Mouse (Mus musculus): ENCODE data around the gene Cds2. TPM values are rescaled to one million over a fixed set of nuclear protein-coding genes. Genes with fewer than 3 reads are reported as not detected.

Gene Cds2
- polyA plus RNA-seq, 1 experiment from 2014 or later = 20.0 TPM

Other genes starting within 250 kb of the Cds2 start
- gene Rassf2, start 232.9 kb upstream of the Cds2 start, polyA plus RNA-seq (2016; fragmentation: Nextera tagmentation; extraction: Ambion mirVana) = 10.6 and 14.2 TPM in 2 replicates
- gene Slc23a2, start 118.0 kb upstream of the Cds2 start, polyA plus RNA-seq (2016; fragmentation: Nextera tagmentation; extraction: Ambion mirVana) = 8.8 and 8.9 TPM in 2 replicates
- 38.6 and 43.8 TPM in 2 replicates for gene Tmem230, start 15.3 kb upstream of the Cds2 start, polyA plus RNA-seq (2016; fragmentation: Nextera tagmentation; extraction: Ambion mirVana)
- gene Pcna, start 9.8 kb upstream of the Cds2 start, polyA plus RNA-seq (2016; fragmentation: Nextera tagmentation; extraction: Ambion mirVana) = 382 and 392 TPM in 2 replicates
- 1.3 and 1.7 TPM in 2 replicates for gene Prokr2, start 122.3 kb downstream of the Cds2 start, polyA plus RNA-seq (2016; fragmentation: Nextera tagmentation; extraction: Ambion mirVana)